Mouse (Mus musculus) naive thymus-derived CD4-positive, alpha-beta T cell, adult 2 months (primary cell): Measurements from ENCODE around the gene Opa3.
A peak's percentile ranks its signal among the peaks of the same experiment; 100 is the strongest.

Experiments
- DNase-seq: peaks from one replicate; pipeline ENCODE4 v3.0.0-alpha.2; 2011; ENCODE audit warnings: low read depth

Opa3 gene

GRCm38 (mm10) chr7:19281680-19282304, 53.7 kb downstream of the Opa3 start:
- DNase-seq: peak; percentile 81

DNA sequence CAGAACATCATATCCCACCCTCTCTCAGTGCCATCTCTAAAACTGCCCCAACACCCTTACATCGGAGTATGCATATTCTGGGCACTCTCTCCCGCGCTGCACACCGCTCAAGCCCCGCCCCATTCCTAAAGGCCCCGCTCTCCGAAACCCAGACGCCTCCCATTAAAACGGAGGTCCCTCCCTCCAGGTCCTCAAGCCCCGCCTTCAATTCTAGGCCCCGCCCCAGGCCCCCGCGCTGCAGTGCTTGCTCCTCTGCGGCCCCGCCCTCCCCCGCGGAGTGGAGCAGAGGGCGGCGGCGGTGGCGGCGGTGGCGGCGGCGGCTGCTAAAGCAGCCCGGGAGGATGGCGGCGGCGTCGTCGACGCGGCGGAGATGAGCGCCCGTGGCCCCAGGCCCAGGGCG, 54.3 kb downstream of the Opa3 start, which contains the start of gene Rtn2:
Gene Rtn2, plus strand, starts transcription at position 240 of the 400 bp plus-strand sequence.
- DNase-seq: peak; percentile 85

DNA sequence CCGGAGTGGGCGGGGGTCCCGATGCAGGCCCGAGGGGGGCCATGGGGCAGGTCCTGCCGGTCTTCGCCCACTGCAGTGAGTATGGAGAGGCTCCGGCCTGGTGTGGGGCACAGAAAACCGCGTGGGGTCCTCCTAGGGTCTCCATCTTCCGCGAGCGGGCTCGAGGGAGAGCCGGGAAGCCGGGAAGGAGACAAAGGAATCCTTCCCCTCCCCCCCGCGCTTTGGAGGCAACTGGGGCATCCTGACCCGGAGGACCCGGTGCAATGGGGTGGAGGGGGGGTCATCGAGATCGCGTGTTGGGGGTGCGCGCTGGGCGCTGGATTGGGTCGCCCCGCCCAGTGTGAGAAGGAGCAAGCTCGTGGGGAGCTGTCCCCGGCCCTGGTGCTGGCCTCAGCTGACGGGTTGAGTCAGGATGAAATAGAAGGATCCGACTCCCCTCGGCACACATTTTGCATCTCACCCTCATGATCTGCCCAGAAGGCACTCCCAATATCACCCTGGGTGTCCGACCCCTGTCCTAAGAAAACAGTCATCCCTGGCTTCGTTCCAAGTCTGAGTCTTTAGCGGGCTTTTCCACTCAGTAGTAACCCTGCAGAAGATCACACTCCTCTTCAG, 54.8 kb downstream of the Opa3 start:
- DNase-seq: peak; percentile 65

DNA sequence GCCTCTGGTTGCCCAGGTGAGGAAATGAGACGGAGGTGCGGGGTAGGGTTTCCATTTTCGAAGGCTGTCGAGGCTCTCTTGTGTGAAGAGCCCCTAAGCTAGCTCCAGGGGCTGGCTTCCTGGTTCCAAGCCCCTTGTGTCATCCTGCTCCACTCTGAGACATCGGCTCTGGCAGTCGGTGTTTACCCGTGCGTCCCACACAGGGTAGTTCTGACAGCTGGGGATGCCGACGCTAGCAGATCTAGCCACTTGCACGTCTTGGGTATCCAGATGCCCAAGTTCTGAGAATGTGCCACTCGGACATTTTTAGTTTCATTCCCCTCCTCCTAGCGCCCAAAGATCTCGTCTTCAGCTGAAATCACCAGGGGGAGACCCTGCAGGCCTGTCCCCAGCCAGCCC, 55.3 kb downstream of the Opa3 start:
- no peak for DNase-seq

GRCm38 (mm10) chr7:19284763-19285162, 56.6 kb downstream of the Opa3 start:
- peak; percentile 79 for DNase-seq

DNA sequence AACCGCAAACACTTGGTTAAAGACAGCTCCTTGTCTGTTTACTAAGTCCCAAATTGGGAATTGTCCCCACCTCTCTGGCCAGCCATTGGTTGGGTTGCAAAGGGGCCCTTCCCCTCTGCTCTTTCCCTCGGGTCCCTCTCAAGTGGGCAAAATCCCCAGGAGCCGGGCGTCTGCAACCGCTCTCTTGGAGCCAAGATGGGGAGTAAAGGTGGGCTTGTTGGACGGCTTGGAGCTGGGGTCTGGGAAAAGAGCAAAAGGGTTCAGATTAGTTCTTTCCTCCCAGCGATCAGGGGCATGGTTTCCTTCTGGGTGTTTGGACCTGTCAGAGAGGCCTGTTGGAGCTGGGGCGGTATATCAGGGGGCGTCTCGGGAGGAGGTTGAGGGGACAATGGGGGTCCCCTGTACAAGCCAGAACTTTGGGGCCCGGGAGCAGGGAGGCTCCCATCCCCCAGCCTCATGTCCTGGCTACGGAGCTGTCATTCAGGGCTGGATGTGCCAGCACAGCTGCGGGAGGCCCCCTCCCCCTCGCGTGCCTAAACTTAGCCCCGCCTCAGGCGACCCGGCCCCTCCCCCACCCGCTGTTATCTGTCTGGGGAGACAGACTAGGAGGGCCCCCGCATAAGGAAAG, 62.9 kb downstream of the Opa3 start:
- no peak for DNase-seq

GRCm38 (mm10) chr7:19295503-19296185, 67.5 kb downstream of the Opa3 start:
- peak; percentile 94 for DNase-seq

GRCm38 (mm10) chr7:19297034-19297433, 68.9 kb downstream of the Opa3 start:
- DNase-seq: no peak

DNA sequence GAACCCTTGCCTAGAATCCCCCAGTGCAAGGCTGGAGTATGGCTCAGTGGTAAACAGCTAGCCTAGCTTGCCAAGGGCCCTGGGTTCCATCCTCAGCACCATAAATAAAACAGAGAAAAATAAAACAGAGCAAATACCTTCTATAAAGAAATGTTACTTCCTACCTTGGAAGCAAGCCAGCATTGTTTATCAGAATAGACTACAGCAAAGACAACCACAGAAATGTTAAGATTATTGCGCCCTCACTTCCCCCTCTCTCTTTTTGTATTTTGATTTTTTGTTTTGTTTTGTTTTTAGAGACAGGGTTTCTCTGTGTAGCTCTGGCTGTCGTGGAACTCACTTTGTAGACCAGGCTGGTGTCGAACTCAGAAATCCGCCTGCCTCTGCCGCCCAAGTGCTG, 69.7 kb downstream of the Opa3 start:
- no peak for DNase-seq

GRCm38 (mm10) chr7:19299194-19299593, 71.1 kb downstream of the Opa3 start:
- DNase-seq: peak; percentile 80

DNA sequence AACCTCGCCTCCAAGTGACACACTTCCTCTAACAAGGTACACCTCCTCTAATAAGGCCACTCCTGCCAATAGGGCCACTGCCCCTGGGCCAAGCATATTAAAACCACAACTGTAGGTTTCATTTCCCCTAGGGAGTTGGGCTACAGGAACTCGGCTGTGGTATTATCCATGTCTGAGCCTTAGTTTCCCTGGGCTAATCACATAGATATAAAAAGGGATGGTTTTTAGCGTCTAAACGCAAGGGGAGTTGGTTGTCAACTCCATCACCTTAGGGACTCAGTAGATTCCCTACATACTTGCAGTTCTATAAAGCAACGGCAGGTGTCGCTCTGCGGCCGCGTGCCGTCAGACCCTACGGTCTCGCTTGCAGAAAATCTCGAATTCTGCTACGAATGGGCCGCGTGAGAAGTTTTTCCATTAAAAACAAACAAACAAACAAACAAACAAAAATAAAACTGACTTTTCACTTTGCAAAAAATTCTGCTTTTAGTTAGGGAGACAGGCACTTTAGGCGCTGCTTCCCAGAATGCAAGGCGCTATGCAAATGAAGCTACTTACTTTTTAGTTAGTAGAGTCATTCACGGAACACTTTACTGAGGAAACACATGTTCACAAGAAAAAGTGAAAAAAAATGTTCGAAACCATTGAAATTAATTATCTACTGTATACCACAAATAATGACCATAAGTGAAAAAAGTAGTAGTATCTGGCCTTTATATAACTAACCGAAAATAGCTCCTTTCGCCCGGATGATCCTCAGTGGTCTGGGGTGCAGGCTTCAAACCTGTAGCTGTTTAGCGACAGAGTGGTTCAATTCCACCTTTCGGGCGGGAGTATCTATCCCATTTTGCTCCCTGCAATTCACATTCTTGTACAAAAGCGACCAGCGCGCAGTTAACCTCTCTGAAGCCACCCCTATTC, 72.6 kb downstream of the Opa3 start:
- peak; percentile 95 for DNase-seq

DNA sequence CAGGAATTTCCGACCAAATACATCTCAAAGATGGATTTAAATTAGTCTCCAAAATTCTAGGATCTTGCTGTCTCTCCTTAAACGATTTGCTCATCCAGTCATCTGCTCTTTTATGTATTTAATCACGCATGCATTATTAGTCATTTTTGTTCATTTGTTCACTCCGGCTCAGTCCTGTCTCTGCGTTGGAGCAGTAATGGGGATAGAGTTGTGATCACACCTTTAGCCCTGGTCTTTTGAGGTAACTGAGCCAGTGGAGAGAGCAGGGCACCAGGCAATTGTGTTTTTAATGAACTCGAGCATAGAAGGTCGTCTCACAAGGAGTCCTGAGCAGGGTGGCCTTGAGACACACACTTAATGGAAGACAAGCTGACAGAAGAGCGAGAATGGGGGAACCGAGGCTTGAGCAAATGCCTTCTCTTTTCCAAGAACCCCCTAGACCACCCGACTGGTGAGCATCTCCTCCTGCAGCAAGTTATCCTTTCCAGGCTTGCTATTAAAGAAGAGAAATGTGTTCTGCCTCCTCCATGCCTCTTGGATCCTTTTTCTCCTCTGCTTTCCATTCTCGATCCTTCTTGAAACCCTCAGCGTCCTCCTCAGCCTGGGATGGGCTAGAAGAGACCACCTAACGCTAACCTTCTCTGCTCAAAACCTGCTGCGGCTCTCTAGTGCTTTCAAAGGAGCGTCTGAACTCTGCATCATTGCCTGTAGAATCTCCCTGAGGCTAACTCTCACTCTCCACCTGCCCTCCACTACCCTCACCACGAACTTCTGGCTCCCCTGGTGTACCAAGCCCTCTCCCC, 73.5 kb downstream of the Opa3 start:
- no peak for DNase-seq

GRCm38 (mm10) chr7:19302264-19303045, 74.3 kb downstream of the Opa3 start:
- peak; percentile 60 for DNase-seq

DNA sequence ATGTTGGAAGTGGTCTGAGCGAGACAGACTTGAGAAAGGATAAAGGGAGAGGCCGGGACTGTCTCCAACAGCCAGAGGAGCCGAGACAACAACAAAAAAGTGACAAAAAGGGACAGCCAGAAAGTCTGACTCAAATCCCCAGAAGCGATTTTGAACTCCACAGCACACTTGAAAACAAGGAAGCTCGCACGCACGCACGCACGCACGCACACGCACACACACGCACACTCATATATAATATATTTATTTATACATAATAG, 74.8 kb downstream of the Opa3 start:
- no peak for DNase-seq

- peak; percentile 92 for DNase-seq
Observed at GRCm38 (mm10) chr7:19303770-19304169, 75.6 kb downstream of the Opa3 start.

GRCm38 (mm10) chr7:19304501-19305412, 76.6 kb downstream of the Opa3 start:
- DNase-seq: peak; percentile 71

GRCm38 (mm10) chr7:19305413-19305735, 77.2 kb downstream of the Opa3 start:
- DNase-seq: peak; percentile 63
